Mouse (Mus musculus): ENCODE data around the gene Tmem164.

DNA sequence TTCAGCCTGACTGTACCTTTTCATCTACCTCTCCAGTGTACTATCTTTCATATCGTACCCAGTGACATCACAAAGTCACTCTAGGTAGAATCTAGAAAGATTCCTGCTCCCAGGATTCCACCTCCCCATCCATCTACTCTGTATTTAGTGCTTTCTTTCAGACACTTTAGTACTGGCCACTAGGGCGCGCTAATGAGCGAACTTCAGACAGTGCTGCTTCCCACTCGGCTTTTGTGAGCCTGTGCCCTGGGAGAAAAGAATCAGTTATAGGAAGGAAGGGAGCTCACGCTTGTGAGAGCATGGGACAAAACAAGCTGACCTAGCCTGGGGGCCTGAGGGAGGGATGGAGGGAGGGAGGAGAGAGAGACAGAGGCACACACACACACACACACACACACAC, 131.9 kb downstream of the Tmem164 start:
- TF ChIP-seq CTCF (IDR thresholded peaks at IDR 0.05; ENCODE audit: control insufficient read depth, insufficient read depth, low read length): peak; percentile 40; the same call in 1 of the 2 replicates
- TF ChIP-seq POLR2A (IDR thresholded peaks at IDR 0.05; ENCODE audit: borderline replicate concordance, control insufficient read depth, low read depth, low read length): no peak

Data from bone marrow, adult 2 months (tissue).